Mouse (Mus musculus) liver, adult 2 months (tissue): ENCODE data around the gene Pnmt.

Experiments
- CTCF ChIP-seq: fragments of 200-500 bp; IDR thresholded peaks from 2 replicates; pipeline ENCODE4 v1.5.1; 2011; ENCODE audit warnings: low read depth, low read length, control low read depth
- POLR2A ChIP-seq: fragments of 200-500 bp; IDR thresholded peaks from 2 replicates; pipeline ENCODE4 v1.6.1; 2011; ENCODE audit warnings: low read length, control low read depth; ENCODE audit not compliant: insufficient read depth; ENCODE audit errors: extremely low read depth

GRCm38 (mm10) chr11:98387056-98387577 is 867 bp downstream of the Pnmt start:
- no peak for TF ChIP-seq CTCF
- no peak for TF ChIP-seq POLR2A
